Comparison of ENCODE assay signal across 9 mouse cellular contexts in the genomic region with DNA sequence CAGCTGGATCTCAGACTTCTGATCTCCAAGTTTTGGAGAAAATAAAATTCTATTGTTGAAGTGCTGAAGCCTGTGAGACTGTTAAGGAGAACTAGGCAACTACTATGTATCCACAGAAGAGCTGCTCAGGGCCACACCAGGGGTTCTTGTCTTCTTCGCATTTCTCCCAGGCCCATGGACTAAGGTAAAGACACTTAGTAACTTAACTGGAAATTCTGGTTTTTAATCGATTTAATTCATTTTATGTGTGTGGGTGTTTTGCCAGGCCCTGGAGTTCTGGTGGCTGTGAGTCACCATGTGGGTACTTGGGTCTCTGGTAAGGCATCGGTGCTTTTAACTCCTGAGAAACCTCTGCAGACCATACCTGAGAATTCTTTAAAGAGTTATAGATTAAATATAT.
"Had no signal": no experiment of that assay in that cellular context is flagged by ENCODE, and none has a peak within 500 bp of the region (broad histone marks: within the 10 kb centered on the region; RNA-seq: fewer than 3 reads in every experiment).

No protein-coding gene starts in this region.

- H3K27ac ChIP-seq: limb, embryonic 15.5 days; liver, embryonic 12.5 days; neural tube, embryonic 13.5 days had no signal

- DNase-seq: layer of hippocampus, adult 9-11 months; layer of hippocampus, postnatal 36 days; right cerebral cortex, postnatal 4 days; spleen, adult 18-20 months; thymus, postnatal 4 days had no signal

- H3K27me3 ChIP-seq: limb, embryonic 15.5 days; neural tube, embryonic 13.5 days had no signal

- H3K9ac ChIP-seq: limb, embryonic 15.5 days; liver, embryonic 12.5 days; lung, embryonic 14.5 days; neural tube, embryonic 13.5 days had no signal

- H3K36me3 ChIP-seq: limb, embryonic 15.5 days; liver, embryonic 12.5 days; neural tube, embryonic 13.5 days had no signal

- H3K9me3 ChIP-seq: limb, embryonic 15.5 days; neural tube, embryonic 13.5 days had no signal

- H3K4me3 ChIP-seq: limb, embryonic 15.5 days; neural tube, embryonic 13.5 days had no signal
